Mouse (Mus musculus) T-helper 2 cell (primary cell): ENCODE data around the gene Mkln1.

Experiments
- in situ Hi-C: fragments of 300-600 bp; cut with MboI, MseI; formaldehyde crosslinking; loops from one replicate; pipeline ENCODE4 v1.15.1; 2025; ENCODE audit warnings: high pct_unique_total_duplicates

Mkln1 gene

DNA sequence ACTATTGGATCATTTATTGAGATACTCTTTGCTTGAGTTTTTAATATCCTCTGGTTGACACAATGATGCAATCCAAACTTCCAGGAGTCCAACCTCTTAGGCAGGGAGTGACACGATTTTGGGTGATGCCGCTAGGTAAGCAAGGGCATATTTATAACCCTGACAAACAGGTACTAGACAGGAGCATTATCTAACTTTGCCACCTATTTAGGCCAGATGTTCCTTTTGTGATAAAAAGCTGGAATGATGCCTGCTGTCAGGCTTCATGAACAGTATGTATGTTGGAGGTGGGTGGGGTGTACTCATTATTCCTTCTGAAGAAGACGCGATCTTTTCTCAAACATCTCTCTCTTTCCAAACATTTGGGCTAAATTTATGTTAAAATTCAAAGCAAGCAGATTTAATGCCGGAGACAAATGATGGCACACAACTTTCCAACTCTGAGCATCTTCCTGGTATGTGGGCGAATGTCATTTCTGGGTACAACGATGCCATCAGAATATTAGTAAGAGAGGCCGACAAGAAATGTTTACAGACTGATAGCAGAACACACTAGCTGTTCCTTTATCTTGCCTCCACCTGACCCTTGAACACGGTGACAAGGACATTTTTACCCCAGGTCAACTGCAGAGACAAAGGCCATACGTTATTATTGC, 632 bp upstream of the Mkln1 start:
- in situ Hi-C loops, result no loop called here

DNA sequence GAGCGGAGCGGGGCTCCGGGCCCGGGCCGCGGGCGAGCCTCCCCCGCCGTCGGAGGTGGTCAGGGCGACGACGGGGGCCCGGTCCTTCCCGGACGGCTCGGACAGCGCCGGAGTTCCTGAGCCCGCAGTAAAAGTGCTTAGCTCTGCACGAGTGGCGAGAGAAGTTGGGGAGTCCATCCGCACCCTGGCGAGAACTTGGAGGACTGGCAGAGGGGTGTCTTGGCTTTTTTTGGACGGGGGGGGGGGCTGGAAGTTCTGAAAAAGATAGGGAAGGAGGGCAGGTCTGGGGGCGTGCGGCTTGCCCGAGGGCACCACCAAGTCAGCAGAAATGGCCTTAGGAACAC, 643 bp downstream of the Mkln1 start:
- in situ Hi-C loops, result no loop called here

DNA sequence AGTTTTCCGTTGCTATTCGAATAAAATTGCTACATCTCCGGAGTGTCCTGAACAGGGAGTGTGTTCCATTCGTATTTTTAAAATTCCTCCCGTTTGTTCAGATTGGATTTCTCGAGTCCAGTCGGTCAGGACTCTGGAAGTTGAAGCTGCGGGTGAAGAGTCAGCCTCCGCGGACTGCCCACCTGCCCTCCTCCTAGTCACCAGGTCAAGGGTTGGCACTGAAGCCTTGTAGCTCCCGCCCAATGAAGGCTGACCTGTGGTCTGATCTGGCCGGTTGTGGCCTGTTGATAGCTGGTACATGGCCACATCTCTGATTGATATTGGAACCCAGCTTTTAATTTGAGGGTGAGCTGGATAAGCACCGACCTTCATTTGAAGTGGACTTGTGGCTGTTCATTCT, 1.0 kb downstream of the Mkln1 start:
- in situ Hi-C loops, result no loop called here

DNA sequence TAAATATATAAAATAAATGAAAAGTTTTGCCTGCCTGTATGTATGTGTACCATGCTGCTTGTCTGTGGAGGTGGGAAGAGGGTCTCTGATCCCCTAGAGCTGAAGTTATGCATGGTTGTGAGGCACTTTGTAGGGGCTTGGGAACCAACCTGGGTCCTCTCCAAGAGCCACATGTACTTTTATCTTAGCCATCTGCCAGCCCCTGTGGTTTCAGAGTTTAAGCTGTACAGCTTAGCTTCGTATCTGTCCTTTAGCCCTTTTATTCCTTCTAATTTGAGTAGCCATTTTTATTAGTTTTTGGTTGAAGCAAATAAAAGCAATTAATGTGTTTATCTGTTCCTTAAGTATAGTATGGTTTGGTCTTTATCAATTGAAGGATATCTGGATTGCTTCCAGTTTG, 12.5 kb downstream of the Mkln1 start:
- in situ Hi-C loops, result no loop called here

GRCm38 (mm10) chr6:31412487-31412886, 14.0 kb downstream of the Mkln1 start:
- in situ Hi-C loops, result no loop called here

GRCm38 (mm10) chr6:31413556-31413955, 15.0 kb downstream of the Mkln1 start:
- in situ Hi-C loops, result no loop called here

DNA sequence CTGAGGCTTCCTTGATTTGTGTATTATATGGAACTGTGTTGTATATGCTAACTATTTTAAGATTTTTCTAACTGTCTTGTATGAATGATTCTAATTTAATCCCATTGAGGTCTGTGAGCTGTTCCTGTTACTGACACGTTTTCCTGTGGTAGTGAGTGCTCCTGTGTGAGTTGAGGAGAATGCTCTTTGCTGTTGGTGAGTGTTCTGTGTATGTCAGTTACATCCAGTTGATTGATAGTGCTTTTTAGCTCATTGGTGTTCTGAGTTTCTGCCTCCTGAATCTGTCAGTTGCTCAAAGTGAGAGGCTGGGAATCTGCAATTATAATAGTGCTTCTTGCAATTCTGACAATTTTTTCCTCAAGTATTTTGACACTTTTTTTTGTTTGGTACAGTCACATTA, 15.8 kb downstream of the Mkln1 start:
- in situ Hi-C loops, result no loop called here

DNA sequence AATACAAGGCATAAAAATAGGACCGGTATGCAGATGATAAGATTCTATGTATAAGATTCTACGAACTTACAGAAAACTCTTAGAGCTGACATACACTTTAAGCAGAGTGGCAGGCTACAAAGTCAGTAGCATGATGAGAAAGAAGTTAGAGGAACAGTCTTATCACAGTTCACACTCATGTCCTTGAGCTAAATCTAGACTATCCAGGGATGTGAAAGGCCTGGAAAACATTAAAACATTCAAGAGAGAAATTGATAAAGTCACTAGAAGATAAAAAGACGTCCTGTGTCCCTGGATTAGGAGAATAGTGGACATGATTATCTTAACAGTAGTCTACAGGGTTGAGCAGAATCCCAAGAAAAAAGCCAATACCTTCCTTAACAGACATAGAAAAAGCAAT, 26.9 kb downstream of the Mkln1 start:
- in situ Hi-C loops, result no loop called here

GRCm38 (mm10) chr6:31437264-31437663, 38.7 kb downstream of the Mkln1 start:
- in situ Hi-C loops, result no loop called here

- in situ Hi-C loops, result no loop called here
Observed at GRCm38 (mm10) chr6:31445258-31445657, 46.7 kb downstream of the Mkln1 start.

- in situ Hi-C loops, result no loop called here
Observed at GRCm38 (mm10) chr6:31453735-31454134, 55.2 kb downstream of the Mkln1 start.

DNA sequence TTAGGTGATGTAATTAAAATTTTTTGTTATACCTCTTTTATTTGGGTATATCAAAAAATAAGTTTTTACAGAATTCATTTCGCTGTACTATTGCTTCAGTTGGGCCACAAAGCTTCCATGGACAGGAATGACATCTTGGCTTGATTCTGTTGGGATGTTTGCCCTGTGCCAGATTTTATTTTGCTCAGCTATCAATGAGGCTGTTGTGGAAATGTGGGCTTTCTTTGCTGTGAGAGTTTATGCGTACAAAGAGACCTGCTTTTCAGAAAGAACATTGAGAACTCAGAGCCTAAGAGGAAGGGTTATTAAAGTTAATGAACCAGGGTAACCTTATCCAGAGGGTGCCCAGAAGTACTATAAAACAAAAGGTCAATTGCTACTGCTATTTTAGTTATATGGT, 56.8 kb downstream of the Mkln1 start:
- in situ Hi-C loops, result no loop called here

- in situ Hi-C loops, result no loop called here
Observed at GRCm38 (mm10) chr6:31456988-31457387, 58.5 kb downstream of the Mkln1 start.

DNA sequence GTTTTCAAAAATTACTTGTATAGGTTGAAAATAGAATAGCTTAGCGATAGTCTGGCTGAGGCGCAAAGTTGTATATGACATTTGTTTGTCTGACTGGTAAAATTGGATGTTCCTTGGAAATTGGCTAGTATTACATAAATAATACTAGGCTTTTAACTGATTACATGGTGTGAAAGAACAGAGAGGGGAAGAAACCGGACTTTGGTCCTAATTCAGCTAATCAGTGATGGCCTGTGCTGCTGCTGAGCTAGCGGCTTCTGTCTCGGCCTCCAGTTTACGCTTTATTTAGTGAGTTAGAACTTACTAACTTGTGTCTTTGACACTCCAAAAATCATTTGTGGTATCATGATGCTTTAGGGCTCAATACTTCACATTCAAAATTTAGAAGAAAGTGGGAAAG, 70.9 kb downstream of the Mkln1 start:
- in situ Hi-C loops, result no loop called here

DNA sequence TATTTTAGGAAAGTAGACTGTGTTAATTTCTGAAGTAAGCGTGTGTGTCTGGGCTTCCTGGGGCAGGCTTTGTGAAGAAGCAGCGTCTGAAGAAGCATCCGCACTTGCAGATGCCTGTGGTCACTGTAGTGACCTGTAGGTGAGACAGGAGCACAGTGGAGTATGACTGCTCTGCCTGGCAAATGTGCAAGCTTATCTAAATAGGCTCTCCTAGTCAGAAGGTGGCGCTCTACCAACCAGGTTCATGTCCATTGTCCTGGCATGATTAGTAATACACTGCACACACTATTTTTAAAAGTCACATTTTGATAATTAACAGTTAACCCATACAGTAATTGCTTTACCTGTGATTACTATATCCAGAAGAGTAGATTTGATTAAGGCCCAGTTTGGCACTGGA, 79.7 kb downstream of the Mkln1 start:
- in situ Hi-C loops, result no loop called here

GRCm38 (mm10) chr6:31480008-31480407, 81.5 kb downstream of the Mkln1 start:
- in situ Hi-C loops, result no loop called here

DNA sequence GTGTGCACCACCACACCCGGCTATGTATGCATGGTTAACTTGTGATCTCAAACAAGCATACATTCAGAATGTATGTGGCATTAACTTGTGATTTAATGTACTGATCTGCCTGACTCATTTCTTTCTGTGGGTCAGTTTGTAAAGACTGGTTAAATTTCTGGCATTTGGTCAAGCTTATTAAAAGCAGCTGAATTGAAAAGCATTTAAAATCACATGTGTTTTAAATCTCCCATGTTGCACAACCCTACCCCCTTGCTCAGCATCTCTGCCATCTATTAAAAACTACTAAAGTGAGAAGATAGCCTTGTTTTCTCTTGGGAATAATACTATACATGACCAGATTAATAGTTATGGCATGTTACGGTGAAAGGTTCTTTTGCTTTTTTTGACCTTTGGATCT, 88.1 kb downstream of the Mkln1 start:
- in situ Hi-C loops, result no loop called here

- in situ Hi-C loops, result no loop called here
Observed at GRCm38 (mm10) chr6:31489950-31490349, 91.4 kb downstream of the Mkln1 start.

GRCm38 (mm10) chr6:31495122-31495731, 96.7 kb downstream of the Mkln1 start:
- in situ Hi-C loops, result no loop called here

DNA sequence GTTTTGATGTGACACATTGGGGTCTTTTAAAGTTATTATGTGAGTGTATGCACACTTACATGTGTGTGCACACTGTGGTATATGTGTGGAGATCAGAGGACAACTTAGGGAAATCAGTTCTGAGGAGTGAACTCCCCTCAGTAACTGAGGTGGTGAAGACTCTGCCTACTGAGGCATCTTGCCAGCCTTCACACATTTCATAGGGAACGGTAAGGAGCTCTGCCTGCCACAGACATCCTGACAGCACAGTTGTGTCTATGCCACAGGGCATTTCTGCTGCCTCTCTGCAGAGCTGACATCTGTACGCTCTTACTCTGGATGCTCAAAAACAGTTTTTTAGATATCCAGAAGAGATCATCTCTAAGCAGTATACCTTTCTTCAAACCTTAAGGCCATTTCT, 97.7 kb downstream of the Mkln1 start:
- in situ Hi-C loops, result no loop called here

- in situ Hi-C loops, result no loop called here
Observed at GRCm38 (mm10) chr6:31499836-31500235, 101.3 kb downstream of the Mkln1 start.

DNA sequence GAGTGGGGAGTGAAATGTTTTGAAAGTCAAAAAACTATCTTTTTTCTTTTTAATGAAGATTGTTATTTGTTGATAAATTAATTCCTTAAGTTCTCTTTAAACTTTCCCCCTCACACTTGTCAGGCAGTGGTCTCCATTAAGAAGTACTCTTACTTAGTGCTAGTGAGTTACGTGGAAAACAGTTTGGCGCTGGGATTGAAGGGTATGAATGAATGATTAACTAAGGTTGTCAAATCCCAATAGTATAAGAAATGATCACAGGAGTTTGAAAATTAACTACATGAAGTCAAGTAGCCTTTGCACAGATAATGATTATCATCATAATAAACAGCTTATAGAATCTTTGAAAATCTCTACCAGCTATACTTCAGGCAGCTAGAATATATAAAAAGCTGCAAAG, 101.7 kb downstream of the Mkln1 start:
- in situ Hi-C loops, result no loop called here

DNA sequence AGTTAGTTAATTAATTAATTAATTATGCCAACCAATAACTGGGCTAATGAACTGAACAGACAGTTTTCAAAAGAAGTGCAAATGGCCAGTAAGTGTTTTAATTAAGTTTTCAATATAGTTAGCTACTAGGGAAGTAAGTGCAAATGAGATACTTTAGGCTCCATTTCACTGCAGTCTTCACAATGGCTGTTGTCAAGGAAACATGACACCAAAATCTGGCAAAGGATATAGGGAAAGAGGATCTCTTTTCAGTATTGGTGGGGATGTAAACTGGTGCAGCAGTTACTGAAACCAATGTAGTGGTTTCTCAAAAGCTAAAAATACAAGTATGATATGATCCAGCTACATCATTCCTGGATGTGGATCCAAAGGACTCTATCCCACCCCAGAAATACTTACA, 102.2 kb downstream of the Mkln1 start:
- in situ Hi-C loops, result no loop called here

DNA sequence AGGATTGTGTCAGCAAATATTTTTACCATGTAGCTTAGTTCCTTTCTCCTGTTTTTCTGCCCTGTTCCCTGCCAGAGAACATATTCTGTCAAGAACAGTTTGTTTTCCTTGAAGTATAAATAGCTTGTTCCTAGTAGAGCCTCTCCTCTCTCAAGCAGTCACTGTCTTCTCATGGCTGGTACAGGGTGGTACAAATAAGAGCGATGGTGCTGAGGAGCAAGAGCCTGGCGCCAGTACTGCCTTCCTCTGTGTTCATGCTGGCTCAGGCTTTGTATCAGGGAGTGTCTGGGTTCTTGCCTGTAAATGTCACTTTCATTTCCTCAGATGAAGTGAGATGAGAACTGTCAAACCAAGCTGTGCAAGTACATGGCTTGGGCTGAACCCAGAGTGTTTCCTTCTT, 104.1 kb downstream of the Mkln1 start:
- in situ Hi-C loops, result no loop called here
